Mouse (Mus musculus): ENCODE data around the gene Tfap2e. TPM values are rescaled to one million over a fixed set of nuclear protein-coding genes. Genes with fewer than 3 reads are reported as not detected.

Tfap2e gene
- polyA plus RNA-seq, 1 experiment from 2014 or later: 1.0 TPM

GRCm38 (mm10) chr4:126775182-126775581, 39.1 kb upstream of the Tfap2e start:
- Histone ChIP-seq H3K4me3 (ENCODE audit: low read depth, low read length) (no peak overlapping the region), H3K27me3 (ENCODE audit: control insufficient read depth, insufficient read depth, low read length) (no peaks in the 10 kb centered on the region), H3K9me3 (ENCODE audit: control insufficient read depth, low read length) (no peaks in the 10 kb centered on the region), H3K9ac (ENCODE audit: low read length) (no peak overlapping the region), H3K4me1 (replicated peaks; ENCODE audit: control insufficient read depth, insufficient read depth) (no peaks in the 10 kb centered on the region), H3K27ac (replicated peaks) (no peak overlapping the region), H3K36me3 (ENCODE audit: control insufficient read depth, insufficient read depth, low read length) (no peaks in the 10 kb centered on the region; the same call in 1 of the 2 replicates), H3K4me2 (replicated peaks; ENCODE audit: low read depth) (no peak overlapping the region)
- WGBS: 25% methylated on average over 1 of the region's 1 CpGs
- ATAC-seq (ENCODE audit: low FRiP score, low TSS enrichment) (peak; percentile 79), DNase-seq (ENCODE audit: low spot score) (no peak)
- TF ChIP-seq EP300 (optimal IDR thresholded peaks at IDR 0.05): no peak

GRCm38 (mm10) chr4:126773871-126774270, 37.8 kb upstream of the Tfap2e start:
- no peak overlapping the region for H3K4me2 ChIP-seq (replicated peaks; ENCODE audit: low read depth)
- no peak overlapping the region for H3K4me3 ChIP-seq (ENCODE audit: low read depth, low read length)
- H3K4me1 ChIP-seq (replicated peaks; ENCODE audit: control insufficient read depth, insufficient read depth): no peaks in the 10 kb centered on the region
- no peak overlapping the region for H3K27ac ChIP-seq (replicated peaks)
- TF ChIP-seq CTCF (IDR thresholded peaks at IDR 0.05; ENCODE audit: low read depth) (no peak), EP300 (optimal IDR thresholded peaks at IDR 0.05) (no peak)
- no peaks in the 10 kb centered on the region; the same call in 1 of the 2 replicates for H3K36me3 ChIP-seq (ENCODE audit: control insufficient read depth, insufficient read depth, low read length)
- ATAC-seq (ENCODE audit: low FRiP score, low TSS enrichment) (no peak), DNase-seq (ENCODE audit: low spot score) (no peak)
- 91% methylated on average over 6 of the region's 6 CpGs for WGBS
- no peaks in the 10 kb centered on the region for H3K9me3 ChIP-seq (ENCODE audit: control insufficient read depth, low read length)
- H3K9ac ChIP-seq (ENCODE audit: low read length): no peak overlapping the region
- no peaks in the 10 kb centered on the region for H3K27me3 ChIP-seq (ENCODE audit: control insufficient read depth, insufficient read depth, low read length)

GRCm38 (mm10) chr4:126770831-126771230, 34.8 kb upstream of the Tfap2e start:
- WGBS: 77% methylated on average over 4 of the region's 4 CpGs
- no peaks in the 10 kb centered on the region for H3K9me3 ChIP-seq (ENCODE audit: control insufficient read depth, low read length)
- no peak overlapping the region for H3K27ac ChIP-seq (replicated peaks)
- no peak overlapping the region for H3K4me2 ChIP-seq (replicated peaks; ENCODE audit: low read depth)
- H3K27me3 ChIP-seq (ENCODE audit: control insufficient read depth, insufficient read depth, low read length): no peaks in the 10 kb centered on the region
- no peak overlapping the region for H3K4me3 ChIP-seq (ENCODE audit: low read depth, low read length)
- no peaks in the 10 kb centered on the region for H3K4me1 ChIP-seq (replicated peaks; ENCODE audit: control insufficient read depth, insufficient read depth)
- ATAC-seq (ENCODE audit: low FRiP score, low TSS enrichment) (no peak), DNase-seq (ENCODE audit: low spot score) (no peak)
- H3K9ac ChIP-seq (ENCODE audit: low read length): no peak overlapping the region
- TF ChIP-seq EP300 (optimal IDR thresholded peaks at IDR 0.05) (no peak), CTCF (IDR thresholded peaks at IDR 0.05; ENCODE audit: low read depth) (no peak)
- H3K36me3 ChIP-seq (ENCODE audit: control insufficient read depth, insufficient read depth, low read length): no peaks in the 10 kb centered on the region; the same call in 1 of the 2 replicates

- ATAC-seq (ENCODE audit: low FRiP score, low TSS enrichment) (peak; percentile 32; the same call in 1 of the 2 replicates), DNase-seq (ENCODE audit: low spot score) (no peak)
- no peak overlapping the region for H3K4me2 ChIP-seq (replicated peaks; ENCODE audit: low read depth)
- WGBS: 57% methylated on average over 9 of the region's 9 CpGs
- no peaks in the 10 kb centered on the region for H3K9me3 ChIP-seq (ENCODE audit: control insufficient read depth, low read length)
- H3K27me3 ChIP-seq (ENCODE audit: control insufficient read depth, insufficient read depth, low read length): no peaks in the 10 kb centered on the region
- no peak overlapping the region for H3K4me3 ChIP-seq (ENCODE audit: low read depth, low read length)
- H3K9ac ChIP-seq (ENCODE audit: low read length): no peak overlapping the region
- H3K27ac ChIP-seq (replicated peaks): no peak overlapping the region
- no peaks in the 10 kb centered on the region for H3K4me1 ChIP-seq (replicated peaks; ENCODE audit: control insufficient read depth, insufficient read depth)
- TF ChIP-seq CTCF (IDR thresholded peaks at IDR 0.05; ENCODE audit: low read depth) (no peak), EP300 (optimal IDR thresholded peaks at IDR 0.05) (no peak)
- no peaks in the 10 kb centered on the region; the same call in 1 of the 2 replicates for H3K36me3 ChIP-seq (ENCODE audit: control insufficient read depth, insufficient read depth, low read length)
These were observed 33.9 kb upstream of the Tfap2e start for GRCm38 (mm10) chr4:126769800-126770563.

GRCm38 (mm10) chr4:126763483-126763882, 27.4 kb upstream of the Tfap2e start:
- no peaks in the 10 kb centered on the region for H3K27me3 ChIP-seq (ENCODE audit: control insufficient read depth, insufficient read depth, low read length)
- peaks cover 2% of the 10 kb centered on the region; the same call in 1 of the 2 replicates for H3K36me3 ChIP-seq (ENCODE audit: control insufficient read depth, insufficient read depth, low read length)
- no peaks in the 10 kb centered on the region for H3K4me1 ChIP-seq (replicated peaks; ENCODE audit: control insufficient read depth, insufficient read depth)
- DNase-seq (ENCODE audit: low spot score): peak; percentile 17
- no peak overlapping the region for H3K9ac ChIP-seq (ENCODE audit: low read length)
- peak; percentile 54; the same call in 1 of the 2 replicates for ATAC-seq (ENCODE audit: low FRiP score, low TSS enrichment)
- peak overlapping the region; percentile 81 for H3K27ac ChIP-seq (replicated peaks)
- H3K4me2 ChIP-seq (replicated peaks; ENCODE audit: low read depth): no peak overlapping the region
- H3K4me3 ChIP-seq (ENCODE audit: low read depth, low read length): no peak overlapping the region
- 57% methylated on average over 2 of the region's 2 CpGs for WGBS
- TF ChIP-seq EP300 (optimal IDR thresholded peaks at IDR 0.05): no peak
- no peak for TF ChIP-seq CTCF (IDR thresholded peaks at IDR 0.05; ENCODE audit: low read depth)
- no peaks in the 10 kb centered on the region for H3K9me3 ChIP-seq (ENCODE audit: control insufficient read depth, low read length)
